Mouse (Mus musculus) embryonic facial prominence, embryonic 15.5 days (tissue): ENCODE measurements around the gene Olfr18. TPM values are rescaled to one million over a fixed set of nuclear protein-coding genes. Genes with fewer than 3 reads are reported as not detected.
A peak's percentile ranks its signal among the peaks of the same experiment; 100 is the strongest.
"Not testable (repeated sequence)": the region's sequence is repeated elsewhere in the genome, so short reads cannot be mapped to it uniquely, and the experiment has no call there.

ENCODE experiments used
- ATAC-seq: fragments of 200-750 bp; cut with Nextera tagmentation; 2 replicates; pipeline ENCODE4 v1.8.0; 2017; ENCODE audit warnings: low read depth, moderate TSS enrichment; ENCODE audit not compliant: insufficient number of reproducible peaks, low FRiP score, low TSS enrichment
- H3K27ac ChIP-seq: fragments of 300-500 bp; sonication (generic); replicated peaks from 2 replicates; pipeline ENCODE4 v1.5.1; 2015; ENCODE audit warnings: mild to moderate bottlenecking, inconsistent platforms
- H3K27me3 ChIP-seq: fragments of 300-500 bp; sonication (generic); 2 replicates; pipeline ENCODE4 v1.6.1; 2015; ENCODE audit warnings: inconsistent platforms
- H3K36me3 ChIP-seq: fragments of 300-500 bp; sonication (generic); 2 replicates; pipeline ENCODE4 v1.6.1; 2015; ENCODE audit warnings: mild to moderate bottlenecking, inconsistent platforms
- H3K4me1 ChIP-seq: fragments of 300-500 bp; sonication (generic); 2 replicates; pipeline ENCODE4 v1.6.1; 2015; ENCODE audit warnings: inconsistent platforms
- H3K4me2 ChIP-seq: fragments of 300-500 bp; sonication (generic); replicated peaks from 2 replicates; pipeline ENCODE4 v1.6.1; 2015; ENCODE audit warnings: mild to moderate bottlenecking, inconsistent platforms
- H3K4me3 ChIP-seq: fragments of 300-500 bp; sonication (generic); replicated peaks from 2 replicates; pipeline ENCODE4 v1.5.1; 2015; ENCODE audit warnings: mild to moderate bottlenecking, inconsistent platforms
- H3K9ac ChIP-seq: fragments of 300-500 bp; sonication (generic); 2 replicates; pipeline ENCODE4 v1.6.1; 2015; ENCODE audit warnings: inconsistent platforms
- H3K9me3 ChIP-seq: fragments of 300-500 bp; sonication (generic); replicated peaks from 2 replicates; pipeline ENCODE4 v1.6.1; 2016; ENCODE audit warnings: inconsistent platforms
- WGBS: fragments of 180-500 bp; shearing (Covaris S2); methylation state at CpG from one replicate; pipeline ENCODE4 v1.1.7; 2015; 5-methylcytosine and 5-hydroxymethylcytosine counted together
- polyA plus RNA-seq: library from polyadenylated mRNA; unstranded; fragments of >200 nt; fragmentation: Nextera tagmentation; extraction: Ambion mirVana; gene quantifications from 2 replicates; pipeline ENCODE4 v1.2.1, GENCODE M21; 2015

Olfr18 gene
- not detected in 2 replicates for polyA plus RNA-seq

DNA sequence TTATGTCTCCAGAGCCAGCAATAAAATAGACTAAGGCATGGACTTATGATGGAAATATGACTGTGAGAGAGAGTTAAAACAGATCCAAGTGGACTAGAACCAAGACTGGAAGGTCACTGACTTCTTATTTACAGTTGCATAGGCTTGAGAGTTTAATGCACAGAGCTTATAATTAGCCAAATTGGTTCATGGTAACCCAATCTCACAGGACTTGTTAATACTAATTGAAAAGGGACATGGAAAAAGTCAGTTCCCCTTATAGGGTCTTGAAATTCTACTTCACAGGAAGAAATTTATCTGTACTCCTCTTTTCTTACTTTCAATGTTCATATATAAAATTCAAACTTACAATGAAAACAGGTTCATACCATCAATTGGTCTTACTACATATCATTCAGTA lies at the start of gene Olfr18:
TSS of gene Olfr18 (minus strand) at position 101 of the 400 bp plus-strand sequence.
- H3K27me3 ChIP-seq: no peaks in the 10 kb centered on the region
- H3K4me2 ChIP-seq: no peak within 1 kb of the TSS
- H3K4me1 ChIP-seq: no peaks in the 10 kb centered on the region
- no peaks in the 10 kb centered on the region for H3K9me3 ChIP-seq
- H3K9ac ChIP-seq: no peak within 1 kb of the TSS
- no peaks in the 10 kb centered on the region for H3K36me3 ChIP-seq
- no peak for ATAC-seq
- H3K27ac ChIP-seq: no peak within 1 kb of the TSS
- H3K4me3 ChIP-seq: no peak within 1 kb of the TSS

GRCm38 (mm10) chr9:20385343-20385703 lies 49.4 kb upstream of the Olfr18 start:
- H3K27me3 ChIP-seq: no peaks in the 10 kb centered on the region
- H3K9me3 ChIP-seq: no peaks in the 10 kb centered on the region
- peak overlapping the region; percentile 70 for H3K4me2 ChIP-seq
- peak overlapping the region; percentile 53 for H3K9ac ChIP-seq
- H3K27ac ChIP-seq: peak overlapping the region; percentile 65; the same call in 1 of the 2 replicates
- H3K4me3 ChIP-seq: peak overlapping the region; percentile 69
- H3K4me1 ChIP-seq: peaks cover 11% of the 10 kb centered on the region; the same call in 1 of the 2 replicates
- ATAC-seq: peak; percentile 24; the same call in 1 of the 2 replicates
- 13% methylated on average over 16 of the region's 16 CpGs for WGBS
- H3K36me3 ChIP-seq: no peaks in the 10 kb centered on the region

GRCm38 (mm10) chr9:20384532-20385342 lies 48.8 kb upstream of the Olfr18 start, which contains the start of gene Zfp560:
Zfp560 (minus strand) TSS chr9:20385177.
- Histone ChIP-seq H3K4me1 (peaks cover 11% of the 10 kb centered on the region; the same call in 1 of the 2 replicates), H3K36me3 (no peaks in the 10 kb centered on the region)

DNA sequence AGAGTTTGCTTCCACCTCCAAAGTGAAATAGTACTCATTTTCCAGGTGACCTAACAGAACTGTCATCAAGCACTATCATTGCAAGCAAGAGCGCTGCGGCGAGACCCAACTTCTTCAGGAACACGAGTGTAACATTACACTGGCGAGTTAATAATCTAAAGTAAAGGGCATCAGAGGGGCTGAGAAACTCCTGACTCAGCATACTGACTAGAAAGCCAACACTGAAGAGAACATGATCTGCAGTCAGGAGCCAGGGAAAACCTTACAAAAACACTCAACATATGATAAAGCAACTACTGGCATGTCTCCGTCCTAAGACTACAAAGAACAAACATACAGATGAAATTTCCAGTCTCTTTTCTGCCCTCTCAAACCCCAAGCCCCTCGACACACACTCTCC lies 47.8 kb upstream of the Olfr18 start:
- Histone ChIP-seq H3K36me3 (no peaks in the 10 kb centered on the region), H3K9me3 (no peaks in the 10 kb centered on the region), H3K4me2 (peak overlapping the region; percentile 70), H3K9ac (no peak overlapping the region), H3K27me3 (no peaks in the 10 kb centered on the region), H3K4me3 (peak overlapping the region; percentile 69; the same call in 1 of the 2 replicates), H3K4me1 (peaks cover 11% of the 10 kb centered on the region; the same call in 1 of the 2 replicates), H3K27ac (no peak overlapping the region)
- ATAC-seq: no peak
- 87% methylated on average over 7 of the region's 7 CpGs for WGBS

More at GRCm38 (mm10) chr9:20384532-20385342, 48.8 kb upstream of the Olfr18 start, which contains the start of gene Zfp560:
- Histone ChIP-seq H3K27ac (peak within 1 kb of the TSS; percentile 65; the same call in 1 of the 2 replicates), H3K4me3 (peak within 1 kb of the TSS; percentile 69), H3K27me3 (no peaks in the 10 kb centered on the region), H3K9me3 (no peaks in the 10 kb centered on the region), H3K9ac (peak within 1 kb of the TSS; percentile 53), H3K4me2 (peak within 1 kb of the TSS; percentile 70)
- 5% methylated on average over 40 of the region's 40 CpGs for WGBS
- ATAC-seq: peak; percentile 97

- H3K36me3 ChIP-seq: no peaks in the 10 kb centered on the region
- 87% methylated on average over 1 of the region's 1 CpGs for WGBS
- 0 out of 2 replicates have a peak, but pooled peaks cover 3% of the 10 kb centered on the region for H3K9me3 ChIP-seq
- no peaks in the 10 kb centered on the region for H3K4me1 ChIP-seq
- H3K4me2 ChIP-seq: no peak overlapping the region
- no peaks in the 10 kb centered on the region for H3K27me3 ChIP-seq
- no peak overlapping the region for H3K27ac ChIP-seq
- no peak overlapping the region for H3K4me3 ChIP-seq
- no peak for ATAC-seq
- H3K9ac ChIP-seq: no peak overlapping the region
Measured at GRCm38 (mm10) chr9:20374712-20375111, 38.8 kb upstream of the Olfr18 start.

GRCm38 (mm10) chr9:20367311-20367710 lies 31.4 kb upstream of the Olfr18 start:
- no peak overlapping the region for H3K4me3 ChIP-seq
- H3K4me1 ChIP-seq: no peaks in the 10 kb centered on the region
- no peaks in the 10 kb centered on the region for H3K27me3 ChIP-seq
- H3K36me3 ChIP-seq: 0 out of 2 replicates have a peak, but pooled peaks cover 6% of the 10 kb centered on the region
- no peak overlapping the region for H3K27ac ChIP-seq
- no peak overlapping the region for H3K9ac ChIP-seq
- H3K4me2 ChIP-seq: no peak overlapping the region
- ATAC-seq: no peak
- WGBS: 91% methylated on average over 2 of the region's 2 CpGs
- peaks cover 8% of the 10 kb centered on the region; the same call in 1 of the 2 replicates for H3K9me3 ChIP-seq

GRCm38 (mm10) chr9:20348501-20348900 lies 12.6 kb upstream of the Olfr18 start:
- no peak overlapping the region for H3K9ac ChIP-seq
- 85% methylated on average over 4 of the region's 4 CpGs for WGBS
- H3K27ac ChIP-seq: no peak overlapping the region

GRCm38 (mm10) chr9:20298232-20298631 lies 37.7 kb downstream of the Olfr18 start, which contains the start of gene Olfr873:
Olfr873 (plus strand) TSS chr9:20298532.
- no peak within 1 kb of the TSS for H3K27ac ChIP-seq
- ATAC-seq: no peak
- 67% methylated on average over 1 of the region's 1 CpGs for WGBS
- no peaks in the 10 kb centered on the region for H3K27me3 ChIP-seq
- no peaks in the 10 kb centered on the region for H3K36me3 ChIP-seq
- no peak within 1 kb of the TSS for H3K9ac ChIP-seq
- H3K4me1 ChIP-seq: no peaks in the 10 kb centered on the region
- no peaks in the 10 kb centered on the region for H3K9me3 ChIP-seq
- H3K4me3 ChIP-seq: no peak within 1 kb of the TSS
- no peak within 1 kb of the TSS for H3K4me2 ChIP-seq

More at GRCm38 (mm10) chr9:20348501-20348900, 12.6 kb upstream of the Olfr18 start:
- no peak for ATAC-seq
- H3K27me3 ChIP-seq: no peaks in the 10 kb centered on the region
- peaks cover 27% of the 10 kb centered on the region for H3K36me3 ChIP-seq
- H3K4me2 ChIP-seq: no peak overlapping the region
- no peaks in the 10 kb centered on the region for H3K9me3 ChIP-seq
- no peak overlapping the region for H3K4me3 ChIP-seq
- no peaks in the 10 kb centered on the region for H3K4me1 ChIP-seq

GRCm38 (mm10) chr9:20295562-20295961 lies 40.3 kb downstream of the Olfr18 start:
- not testable (repeated sequence) for H3K4me3 ChIP-seq, ATAC-seq

DNA sequence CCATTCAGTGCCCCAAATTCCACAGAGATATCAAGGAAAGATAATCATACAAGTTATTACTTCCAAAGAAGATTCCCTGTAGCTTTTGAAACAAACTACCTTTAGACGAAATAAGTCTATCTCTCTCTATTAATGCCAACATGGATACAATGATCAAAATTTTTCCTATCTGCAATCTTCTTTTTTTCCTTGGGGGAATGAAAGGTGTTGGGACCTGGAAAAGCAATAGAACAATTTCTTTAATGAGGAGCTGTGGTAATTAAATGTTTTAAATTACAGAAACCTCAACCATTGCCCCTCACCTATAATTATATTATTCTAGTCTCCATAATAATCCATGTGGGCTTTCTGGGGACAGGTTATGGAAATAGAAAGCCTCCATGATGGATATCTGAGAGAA lies 53.8 kb downstream of the Olfr18 start, which contains the start of gene Olfr39:
TSS of gene Olfr39 (plus strand) at position 301 of the 400 bp plus-strand sequence.
- Histone ChIP-seq H3K36me3 (no peaks in the 10 kb centered on the region), H3K4me3 (no peak within 1 kb of the TSS), H3K4me1 (no peaks in the 10 kb centered on the region), H3K9me3 (no peaks in the 10 kb centered on the region), H3K9ac (no peak within 1 kb of the TSS), H3K27ac (no peak within 1 kb of the TSS), H3K4me2 (no peak within 1 kb of the TSS), H3K27me3 (no peaks in the 10 kb centered on the region)
- 72% methylated on average over 1 of the region's 1 CpGs for WGBS
- ATAC-seq: no peak

More at GRCm38 (mm10) chr9:20295562-20295961, 40.3 kb downstream of the Olfr18 start:
- H3K4me1 ChIP-seq, H3K9me3 ChIP-seq, H3K4me2 ChIP-seq, H3K27ac ChIP-seq, H3K36me3 ChIP-seq, H3K27me3 ChIP-seq, H3K9ac ChIP-seq: not testable (repeated sequence)
- 76% methylated on average over 5 of the region's 5 CpGs for WGBS
